Mouse (Mus musculus) olfactory bulb, adult 2 months (tissue): ENCODE measurements at regions not wholly inside any gene's neighbourhood (a gene's known extent, or its start where the extent isn't known, plus 50 kb on each side); places are given as distances from the start of the nearest gene placed in this dataset.

ENCODE experiments used
- H3K27ac ChIP-seq: fragments of 200-500 bp; 2 replicates; pipeline ENCODE4 v1.5.1; 2012; ENCODE audit warnings: low read depth, low read length; ENCODE audit not compliant: insufficient read depth
- H3K4me1 ChIP-seq: fragments of 200-500 bp; 2 replicates; pipeline ENCODE4 v1.6.1; 2012; ENCODE audit warnings: low read length; ENCODE audit not compliant: control insufficient read depth, insufficient read depth
- H3K4me3 ChIP-seq: fragments of 200-500 bp; 2 replicates; pipeline ENCODE4 v1.5.1; 2012; ENCODE audit warnings: mild to moderate bottlenecking, low read depth, low read length, moderate library complexity; ENCODE audit not compliant: insufficient read depth
- CTCF ChIP-seq: fragments of 200-500 bp; IDR thresholded peaks from 2 replicates; pipeline ENCODE4 v1.5.1; 2012; ENCODE audit warnings: low read depth, mild to moderate bottlenecking, low read length, moderate library complexity; ENCODE audit not compliant: insufficient read depth
- POLR2A ChIP-seq: fragments of 200-500 bp; IDR thresholded peaks from 2 replicates; pipeline ENCODE4 v1.6.1; 2012; ENCODE audit warnings: mild to moderate bottlenecking, low read depth, low read length, moderate library complexity; ENCODE audit not compliant: insufficient read depth
- WGBS: fragments of 180-500 bp; shearing (Covaris S2); methylation state at CpG from one replicate; pipeline ENCODE4 v1.1.7; 2018; 5-methylcytosine and 5-hydroxymethylcytosine counted together

DNA sequence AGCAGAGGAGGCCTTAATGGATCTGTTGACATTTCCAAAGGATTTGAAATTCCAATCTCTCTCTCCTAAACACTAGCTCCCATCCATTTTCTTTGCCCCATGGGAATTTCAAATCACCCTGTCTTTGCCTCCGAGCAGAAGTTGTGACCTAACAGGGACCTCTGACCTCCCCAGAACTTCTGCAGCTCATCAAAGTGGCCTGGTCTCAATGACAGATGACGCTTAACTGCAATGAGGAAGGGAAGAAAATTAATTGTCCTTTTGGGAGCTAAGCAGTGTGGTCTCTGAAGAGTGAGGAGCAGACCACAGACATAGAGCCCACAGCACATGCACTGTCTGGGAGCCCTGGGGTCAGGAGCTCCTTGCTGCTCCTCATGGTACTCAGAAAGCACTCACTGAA is 155.3 kb downstream of the Tox3 start:
- Histone ChIP-seq H3K27ac (no peak overlapping the region), H3K4me1 (no peaks in the 10 kb centered on the region), H3K4me3 (no peak overlapping the region)
- TF ChIP-seq CTCF = no peak
- TF ChIP-seq POLR2A = no peak
- WGBS = 82% methylated on average over 2 of the region's 2 CpGs

DNA sequence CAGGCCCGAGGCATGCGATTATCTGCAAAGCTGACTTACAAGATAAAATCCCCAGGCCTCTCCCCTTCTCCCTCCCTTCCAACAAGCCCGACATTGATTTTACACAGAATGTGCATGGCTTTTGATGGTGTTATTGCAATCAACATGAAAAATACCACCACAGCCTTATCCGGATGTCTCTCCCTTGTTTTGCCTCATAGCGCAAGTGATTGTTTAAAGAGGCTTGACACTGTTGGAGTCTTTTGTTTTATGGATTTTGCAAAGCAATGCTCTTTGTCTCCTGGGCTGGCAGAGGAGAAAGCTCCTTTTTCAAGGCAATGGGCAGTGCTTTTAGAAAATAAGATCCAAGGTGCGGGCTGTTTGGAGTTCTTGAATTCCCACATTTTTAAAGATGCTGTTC is 165.3 kb downstream of the Tox3 start:
- H3K4me3 ChIP-seq = no peak overlapping the region
- TF ChIP-seq CTCF (no peak), POLR2A (no peak)
- H3K4me1 ChIP-seq = no peaks in the 10 kb centered on the region
- 73% methylated on average over 6 of the region's 6 CpGs for WGBS
- no peak overlapping the region for H3K27ac ChIP-seq

DNA sequence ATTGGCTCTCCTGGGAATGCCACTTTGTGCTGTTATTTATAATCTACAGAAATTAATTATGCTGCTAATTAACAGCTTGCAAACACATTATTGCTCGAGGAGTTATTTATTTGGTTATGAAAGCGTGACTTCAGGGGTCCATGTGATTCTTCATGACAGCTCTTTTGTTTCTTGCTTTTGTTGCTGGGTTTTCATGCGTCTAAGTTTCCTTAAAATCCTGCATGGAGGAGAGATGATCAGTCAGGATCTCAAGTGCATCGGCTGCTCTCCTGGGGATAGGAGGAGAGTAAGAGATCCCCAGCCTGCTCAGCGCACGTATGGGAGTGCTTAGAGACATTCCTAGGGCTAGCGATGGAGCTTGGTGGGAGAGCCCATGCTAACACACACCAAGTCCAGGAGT is 171.4 kb downstream of the Tox3 start:
- Histone ChIP-seq H3K27ac (no peak overlapping the region), H3K4me1 (peaks cover 7% of the 10 kb centered on the region), H3K4me3 (no peak overlapping the region)
- TF ChIP-seq CTCF = no peak
- TF ChIP-seq POLR2A = no peak
- 47% methylated on average over 7 of the region's 7 CpGs for WGBS

DNA sequence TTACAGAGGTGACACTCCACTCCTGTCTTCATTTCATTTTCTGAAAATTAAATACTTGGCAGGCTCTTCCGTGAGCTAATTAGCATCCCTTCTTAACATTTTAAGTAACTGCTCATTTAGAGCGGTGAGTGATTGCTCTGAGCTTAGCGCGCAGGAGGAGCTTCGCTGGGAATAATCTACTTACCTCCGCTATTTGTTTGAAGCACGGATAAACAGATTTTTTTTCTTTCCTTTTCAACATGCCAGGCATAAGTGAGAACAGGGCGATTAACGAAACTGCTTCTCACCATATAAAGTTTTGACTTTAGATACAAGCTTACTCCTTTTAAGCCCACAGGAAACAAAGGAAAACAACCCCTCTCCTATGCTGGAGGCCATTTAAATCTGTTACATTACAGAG is 171.8 kb downstream of the Tox3 start:
- no peak for TF ChIP-seq POLR2A
- TF ChIP-seq CTCF = no peak
- Histone ChIP-seq H3K4me1 (peaks cover 7% of the 10 kb centered on the region), H3K4me3 (no peak overlapping the region), H3K27ac (no peak overlapping the region)
- 15% methylated on average over 9 of the region's 9 CpGs for WGBS

DNA sequence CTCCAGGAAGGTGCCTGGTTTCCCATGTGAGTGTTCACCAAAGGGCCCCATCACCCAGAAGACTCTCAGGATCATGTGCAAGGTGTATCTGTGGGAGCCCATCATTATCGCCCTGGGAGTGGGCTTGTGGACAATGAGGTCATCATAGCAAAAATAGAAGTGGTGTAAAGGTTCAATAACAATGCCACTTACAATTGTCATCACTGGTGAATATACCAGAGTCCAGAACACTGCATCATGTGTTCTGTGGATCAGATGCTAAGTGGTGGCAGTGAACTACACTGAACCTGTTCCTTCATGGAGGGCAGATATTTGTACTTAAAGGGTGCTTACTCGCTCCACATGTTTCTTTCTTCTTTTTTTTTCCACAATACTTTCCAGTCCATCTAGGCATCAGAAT is 181.5 kb downstream of the Tox3 start:
- no peak overlapping the region for H3K27ac ChIP-seq
- no peaks in the 10 kb centered on the region for H3K4me1 ChIP-seq
- no peak for TF ChIP-seq CTCF
- no peak for TF ChIP-seq POLR2A
- no peak overlapping the region for H3K4me3 ChIP-seq
- WGBS = 96% methylated on average over 2 of the region's 2 CpGs

DNA sequence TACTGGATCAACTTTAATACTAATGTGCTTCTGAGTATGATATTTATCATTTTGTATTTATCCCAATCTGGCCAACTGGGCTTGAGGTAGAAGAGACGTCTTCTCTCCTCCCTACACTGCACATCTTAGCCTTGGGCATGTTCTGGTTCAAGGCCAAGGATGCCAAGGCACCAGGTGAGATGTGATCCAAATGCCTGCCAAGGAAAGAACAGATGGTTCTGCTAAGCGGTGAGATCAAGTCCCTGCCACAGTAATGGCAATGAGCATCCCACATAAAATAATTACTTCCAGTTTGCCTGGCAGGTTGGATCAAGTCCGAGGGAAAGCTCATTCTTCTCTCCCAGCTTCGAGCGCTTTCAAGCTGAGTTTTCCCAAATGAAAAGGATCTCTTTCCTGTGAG is 196.7 kb downstream of the Tox3 start:
- Histone ChIP-seq H3K4me3 (no peak overlapping the region), H3K27ac (no peak overlapping the region), H3K4me1 (peaks cover 2% of the 10 kb centered on the region; the same call in 1 of the 2 replicates)
- TF ChIP-seq POLR2A = no peak
- no peak for TF ChIP-seq CTCF
- WGBS = 88% methylated on average over 5 of the region's 5 CpGs

DNA sequence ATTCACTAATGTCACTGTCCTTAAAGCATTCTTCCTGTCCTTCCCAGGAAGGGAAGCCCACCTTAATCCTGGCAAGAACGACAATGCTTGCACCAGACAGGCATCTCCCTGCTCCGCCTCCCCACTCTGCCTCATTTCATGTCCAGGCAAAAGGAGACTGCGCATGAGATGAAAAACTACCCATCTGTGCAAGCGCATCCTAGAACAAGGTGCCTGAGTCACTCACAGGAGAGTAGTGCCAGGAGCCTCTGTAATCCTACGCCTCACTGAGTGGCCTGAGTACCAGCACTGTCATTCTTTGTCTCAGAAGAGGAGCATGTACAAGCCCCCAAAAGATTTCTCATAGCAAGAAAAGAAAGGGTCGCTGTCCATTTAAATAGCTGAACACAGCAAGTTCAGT is 198.2 kb downstream of the Tox3 start:
- TF ChIP-seq CTCF = no peak
- no peak for TF ChIP-seq POLR2A
- 51% methylated on average over 6 of the region's 6 CpGs for WGBS
- H3K27ac ChIP-seq = no peak overlapping the region
- H3K4me3 ChIP-seq = no peak overlapping the region
- H3K4me1 ChIP-seq = peaks cover 2% of the 10 kb centered on the region; the same call in 1 of the 2 replicates

DNA sequence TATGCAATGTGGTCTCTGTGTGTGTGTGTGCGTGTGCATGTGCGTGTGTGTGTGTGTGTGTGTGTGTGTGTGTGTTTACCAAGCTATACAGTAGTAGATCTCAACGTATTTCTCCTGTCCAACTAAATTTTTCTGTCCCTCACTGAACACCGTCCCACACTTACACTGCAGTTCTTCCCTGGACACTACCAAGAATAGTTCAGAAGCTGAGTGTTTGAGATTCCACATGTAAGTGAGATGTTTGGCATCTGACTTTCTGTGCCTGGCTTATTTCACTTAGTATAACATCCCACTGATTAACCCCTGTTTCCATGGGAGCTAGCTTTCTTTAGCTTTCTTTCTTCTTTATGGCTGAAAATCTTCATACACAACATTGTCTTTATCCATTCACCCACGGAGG is 213.5 kb downstream of the Tox3 start:
- Histone ChIP-seq H3K4me3 (no peak overlapping the region), H3K4me1 (no peaks in the 10 kb centered on the region), H3K27ac (no peak overlapping the region)
- TF ChIP-seq POLR2A (no peak), CTCF (no peak)
- WGBS = 86% methylated on average over 5 of the region's 5 CpGs

DNA sequence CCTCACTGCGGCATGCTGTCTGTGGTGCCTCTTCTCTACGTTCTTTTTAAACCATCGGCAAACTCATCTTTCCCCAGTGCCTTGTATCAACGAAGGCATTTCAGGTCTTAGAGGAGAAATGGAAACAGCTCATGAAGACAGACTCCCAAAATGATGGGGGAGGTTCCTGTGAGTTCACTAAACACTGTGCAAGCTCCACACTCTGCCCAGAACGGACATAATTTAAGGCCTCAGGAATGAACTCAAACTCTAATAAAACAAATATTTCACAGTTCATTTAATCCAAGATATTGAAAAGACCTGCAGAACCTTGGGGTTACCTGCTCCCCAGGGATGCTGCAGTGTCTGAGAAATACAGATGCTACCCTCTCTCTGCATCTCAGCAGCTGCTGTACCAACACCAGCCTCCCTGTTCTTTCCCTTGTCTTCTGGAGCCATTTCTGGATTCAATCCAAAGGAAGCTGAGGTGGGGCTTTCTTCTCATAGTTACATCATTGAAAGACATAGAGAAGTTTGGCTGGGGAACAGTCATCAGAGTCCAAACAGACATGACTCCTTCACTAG is 217.4 kb downstream of the Tox3 start:
- no peak overlapping the region for H3K4me3 ChIP-seq
- no peak for TF ChIP-seq POLR2A
- TF ChIP-seq CTCF = no peak
- WGBS = 89% methylated on average over 5 of the region's 5 CpGs
- H3K27ac ChIP-seq = no peak overlapping the region
- H3K4me1 ChIP-seq = no peaks in the 10 kb centered on the region

DNA sequence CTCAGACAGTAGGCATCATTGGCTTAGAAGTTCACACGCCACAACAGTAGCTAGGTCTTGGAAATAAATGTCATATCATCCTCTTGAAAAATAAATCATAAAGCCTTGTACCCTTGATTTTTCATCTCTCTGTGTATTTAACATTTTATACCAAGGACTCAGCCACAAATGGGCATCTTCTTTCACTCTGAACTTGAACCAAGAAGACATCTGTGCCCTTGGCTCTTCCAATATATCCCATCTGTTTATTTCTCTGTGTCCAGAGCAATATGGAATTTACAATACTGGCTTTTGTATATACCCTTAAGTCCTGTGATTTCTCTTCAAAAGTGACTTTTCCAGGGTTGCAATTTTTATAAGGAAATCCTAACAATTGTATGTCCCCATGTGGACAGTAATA is 222.7 kb downstream of the Tox3 start:
- 93% methylated on average over 1 of the region's 1 CpGs for WGBS
- Histone ChIP-seq H3K27ac (no peak overlapping the region), H3K4me3 (no peak overlapping the region), H3K4me1 (no peaks in the 10 kb centered on the region)
- TF ChIP-seq CTCF = no peak
